Mouse (Mus musculus) mature B cell (primary cell): ENCODE data around the gene Mrpl38.

Experiments used
- in situ Hi-C: fragments of 300-500 bp; cut with MboI; formaldehyde crosslinking; loops from 2 replicates; pipeline ENCODE4 v1.14.3; 2019

Mrpl38 gene

GRCm38 (mm10) chr11:116111067-116111466, 27.6 kb downstream of the Mrpl38 start:
- in situ Hi-C loops: no loop called here

GRCm38 (mm10) chr11:116110540-116110939, 28.1 kb downstream of the Mrpl38 start:
- in situ Hi-C loops: no loop called here

GRCm38 (mm10) chr11:116110131-116110530, 28.5 kb downstream of the Mrpl38 start:
- in situ Hi-C loops: no loop called here

GRCm38 (mm10) chr11:116109441-116110081, 29.1 kb downstream of the Mrpl38 start:
- in situ Hi-C loops: no loop called here

- in situ Hi-C loops: no loop called here
These were observed 30.1 kb downstream of the Mrpl38 start for GRCm38 (mm10) chr11:116108464-116109137.

- in situ Hi-C loops: no loop called here
These were observed 30.8 kb downstream of the Mrpl38 start for GRCm38 (mm10) chr11:116107777-116108285.

GRCm38 (mm10) chr11:116106963-116107776, 31.5 kb downstream of the Mrpl38 start:
- in situ Hi-C loops: no loop called here

- in situ Hi-C loops: no loop called here
These were observed 32.3 kb downstream of the Mrpl38 start for GRCm38 (mm10) chr11:116106154-116106962.

GRCm38 (mm10) chr11:116105065-116105464, 33.6 kb downstream of the Mrpl38 start:
- in situ Hi-C loops: no loop called here

GRCm38 (mm10) chr11:116104006-116104646, 34.5 kb downstream of the Mrpl38 start:
- in situ Hi-C loops: no loop called here

GRCm38 (mm10) chr11:116103572-116103971, 35.1 kb downstream of the Mrpl38 start:
- in situ Hi-C loops: no loop called here

- in situ Hi-C loops: no loop called here
These were observed 36.2 kb downstream of the Mrpl38 start for GRCm38 (mm10) chr11:116102472-116102871.

GRCm38 (mm10) chr11:116101931-116102381, 36.7 kb downstream of the Mrpl38 start:
- in situ Hi-C loops: no loop called here

GRCm38 (mm10) chr11:116100839-116101238, 37.8 kb downstream of the Mrpl38 start:
- in situ Hi-C loops: no loop called here

- in situ Hi-C loops: no loop called here
These were observed 38.3 kb downstream of the Mrpl38 start for GRCm38 (mm10) chr11:116100385-116100784.

- in situ Hi-C loops: no loop called here
These were observed 39.2 kb downstream of the Mrpl38 start for GRCm38 (mm10) chr11:116099462-116099861.

- in situ Hi-C loops: no loop called here
These were observed 39.8 kb downstream of the Mrpl38 start for GRCm38 (mm10) chr11:116098711-116099460.

- in situ Hi-C loops: no loop called here
These were observed 42.2 kb downstream of the Mrpl38 start for GRCm38 (mm10) chr11:116096213-116097108.

- in situ Hi-C loops: no loop called here
These were observed 43.1 kb downstream of the Mrpl38 start for GRCm38 (mm10) chr11:116095573-116095972.
